Mouse (Mus musculus) neural tube, embryonic 10.5 days (tissue): ENCODE data around the gene Ackr3.

Source experiments
- DNase-seq: peaks from one replicate; pipeline ENCODE4 v3.0.0-alpha.2; 2017; ENCODE audit warnings: low spot score; ENCODE audit errors: extremely low spot score

Gene Ackr3

DNA sequence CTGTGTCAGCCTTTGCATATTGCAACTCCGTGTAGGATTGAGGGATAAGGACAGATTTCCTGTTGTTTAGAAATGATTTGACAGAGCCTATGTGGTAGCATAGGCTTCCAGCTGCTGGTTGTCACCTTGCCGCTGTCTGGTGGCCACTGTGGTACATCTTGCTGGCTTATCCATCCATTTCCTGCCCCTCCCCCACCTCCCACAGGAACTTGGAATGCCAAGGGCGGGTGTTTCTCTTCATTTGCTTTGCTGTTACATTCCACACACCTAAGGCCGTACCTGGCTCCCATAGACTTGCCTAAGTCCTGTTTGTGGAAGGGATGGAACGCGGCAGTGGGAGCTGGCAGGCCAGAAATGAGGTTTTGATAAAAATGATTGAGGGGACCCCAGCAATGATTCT lies 46.6 kb downstream of the Ackr3 start:
- DNase-seq, result no peak

GRCm38 (mm10) chr1:90251156-90251555 lies 47.4 kb downstream of the Ackr3 start:
- DNase-seq, result no peak

DNA sequence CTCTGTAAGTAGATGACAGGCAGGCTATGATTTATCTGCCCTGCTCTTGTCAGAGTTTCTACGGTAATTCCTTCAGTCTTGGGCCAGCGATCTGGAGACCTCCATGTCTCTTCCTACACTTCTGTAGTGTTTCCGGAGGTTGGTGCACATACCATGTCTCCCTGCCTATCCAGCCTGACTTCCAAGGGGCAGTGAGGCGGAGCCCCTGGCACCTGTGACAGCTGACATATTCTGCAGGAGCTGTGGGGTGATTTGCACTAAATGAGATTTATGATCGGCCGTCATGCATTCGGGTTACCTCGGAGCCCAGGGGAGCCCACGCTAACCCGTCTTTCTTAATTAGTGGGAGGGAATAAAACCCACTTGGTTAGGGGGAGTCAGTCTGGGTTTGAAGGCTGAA lies 49.7 kb downstream of the Ackr3 start:
- DNase-seq, result no peak

DNA sequence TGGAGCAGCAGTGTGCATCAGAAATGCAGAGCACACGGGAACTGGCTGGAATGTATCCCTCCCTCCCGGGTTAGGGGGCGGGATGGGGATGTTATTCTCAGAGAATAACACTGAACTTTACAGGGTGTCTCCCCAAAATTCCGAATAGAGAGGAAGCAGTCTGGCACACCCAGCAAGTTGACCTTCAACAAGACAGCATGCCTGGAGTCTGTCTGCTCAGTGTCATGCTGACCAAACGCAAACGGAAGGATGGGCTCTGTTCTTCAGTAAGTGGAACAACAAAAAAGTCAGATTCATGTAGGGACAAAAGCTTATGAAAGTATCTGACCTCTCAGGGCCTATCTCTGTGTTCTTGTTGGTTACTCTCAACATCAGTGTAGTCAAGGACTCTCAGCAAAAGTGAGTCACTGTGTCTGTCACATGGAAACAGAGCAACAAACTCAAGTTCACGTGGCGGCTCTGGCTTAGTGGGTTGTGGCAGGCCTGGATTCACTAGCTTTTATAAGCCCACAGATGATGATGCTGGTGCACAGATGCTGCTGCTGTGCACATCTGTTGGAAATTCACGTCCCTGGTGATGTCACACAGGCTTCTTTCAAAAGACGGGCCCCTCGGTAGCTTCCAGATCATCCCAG lies 54.6 kb downstream of the Ackr3 start:
- no peak for DNase-seq

DNA sequence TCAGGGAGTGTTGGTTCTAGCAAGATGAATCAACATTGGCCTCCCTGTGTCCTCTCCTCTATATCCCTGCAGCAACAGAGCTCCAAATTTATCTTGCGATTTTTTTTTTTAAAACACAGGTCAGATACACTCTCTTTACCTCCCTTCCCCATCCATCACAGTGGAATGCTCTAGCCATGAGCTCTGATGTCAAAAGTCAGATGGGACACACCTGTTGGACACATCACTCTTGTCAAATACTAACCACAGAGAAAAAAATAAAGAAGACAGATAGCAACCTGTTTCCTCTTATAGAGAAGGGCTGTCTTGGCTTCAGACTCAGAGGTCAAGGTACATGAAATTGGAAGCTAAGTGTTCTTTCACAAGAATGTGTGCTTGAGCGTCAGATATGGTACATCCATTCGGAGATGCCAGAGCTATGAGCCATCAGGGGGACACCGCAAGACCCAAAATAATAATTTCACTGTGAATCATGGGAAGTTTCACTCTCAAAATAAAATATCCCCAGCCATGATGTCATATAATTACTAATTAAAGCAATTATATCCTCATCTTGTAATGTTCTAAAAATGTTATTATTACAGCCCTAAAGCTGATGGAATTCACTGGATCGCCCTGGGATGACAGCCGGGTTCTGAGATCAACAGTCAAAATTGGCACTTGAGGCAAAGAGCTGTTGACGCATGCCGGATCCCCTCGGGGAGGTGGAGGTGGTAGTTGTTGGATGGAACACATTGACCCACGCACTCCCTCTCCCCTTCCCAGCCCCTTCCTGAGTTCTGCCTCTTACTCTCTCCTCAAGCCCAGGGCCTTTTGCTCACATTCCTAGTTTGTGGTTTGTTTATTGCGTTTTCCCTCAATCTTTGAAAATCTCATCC lies 57.2 kb downstream of the Ackr3 start:
- no peak for DNase-seq

- DNase-seq, result no peak
Observed at GRCm38 (mm10) chr1:90262380-90262779, 58.6 kb downstream of the Ackr3 start.
